Mouse (Mus musculus) urinary bladder, postnatal 25 days (tissue): ENCODE measurements around the gene Fam84a.

Experiments
- DNase-seq: peaks from one replicate; pipeline ENCODE4 v3.0.0; 2022; ENCODE audit warnings: low spot score

The Fam84a gene

DNA sequence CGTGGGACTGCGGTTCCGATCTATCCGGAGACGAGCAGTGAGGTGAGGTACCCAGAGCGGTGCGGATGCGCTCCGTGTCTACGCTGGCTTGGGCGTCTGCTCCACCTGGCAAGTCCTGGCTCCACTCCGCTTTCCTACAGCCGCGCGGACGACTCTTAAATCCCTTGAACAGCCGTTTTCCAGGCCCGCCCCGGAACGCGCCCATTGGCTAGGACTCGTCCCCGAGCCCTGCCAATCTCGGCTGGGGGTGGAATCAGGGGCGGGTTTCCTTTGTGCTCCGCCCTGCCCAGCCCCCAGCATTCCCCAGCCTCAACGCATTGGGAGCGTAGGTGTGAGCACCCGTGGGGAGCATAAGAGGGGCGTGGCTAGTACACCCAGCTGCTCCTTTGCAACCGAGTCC, at the start of gene Fam84a:
Gene Fam84a, minus strand, starts transcription at position 134 of the 400 bp plus-strand sequence.
- peak; percentile 84 for DNase-seq

DNA sequence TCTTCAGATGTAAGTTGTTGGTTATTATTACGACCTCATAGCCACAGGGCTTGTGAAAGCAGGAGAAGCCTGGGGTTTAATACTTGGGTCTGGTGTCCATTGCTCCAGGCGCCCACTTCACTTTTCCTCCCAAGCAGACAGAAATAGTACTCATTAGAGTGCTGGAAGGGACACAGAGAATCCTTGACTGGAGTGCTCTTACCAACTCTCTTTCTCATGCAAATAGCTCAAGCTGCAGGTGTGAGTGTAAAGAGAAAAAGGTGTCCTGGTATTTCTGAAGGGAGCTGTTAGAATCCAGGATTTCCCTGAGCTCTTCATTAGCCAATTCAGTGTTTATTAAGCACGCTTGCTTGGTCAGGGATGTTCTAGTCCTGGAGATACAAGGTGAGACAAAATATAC, 43.6 kb upstream of the Fam84a start:
- no peak for DNase-seq

DNA sequence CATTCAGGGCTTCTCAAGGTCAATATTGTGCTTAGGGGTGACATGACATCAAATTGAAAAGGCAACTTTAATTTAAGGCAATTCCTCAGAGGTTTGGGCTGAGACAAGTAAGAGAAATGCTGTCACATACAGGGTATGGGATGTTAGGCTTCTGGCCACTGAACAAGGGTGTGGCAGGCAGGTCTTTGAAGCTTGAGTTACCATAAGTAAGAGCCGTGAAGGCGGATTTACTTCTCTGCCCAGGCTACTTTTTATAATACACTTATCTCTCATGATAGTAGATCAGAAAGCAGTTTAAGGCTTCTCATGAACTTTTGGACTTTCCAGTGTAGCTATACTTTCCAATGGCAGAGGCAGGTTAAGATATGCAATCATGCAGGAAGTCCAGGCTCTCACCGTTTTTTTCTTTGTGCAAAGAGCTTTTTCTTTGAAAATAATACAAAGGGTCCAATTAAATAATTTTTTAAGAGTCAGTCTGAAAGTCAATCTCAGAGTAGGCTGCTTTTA, 34.9 kb upstream of the Fam84a start:
- DNase-seq, result no peak

DNA sequence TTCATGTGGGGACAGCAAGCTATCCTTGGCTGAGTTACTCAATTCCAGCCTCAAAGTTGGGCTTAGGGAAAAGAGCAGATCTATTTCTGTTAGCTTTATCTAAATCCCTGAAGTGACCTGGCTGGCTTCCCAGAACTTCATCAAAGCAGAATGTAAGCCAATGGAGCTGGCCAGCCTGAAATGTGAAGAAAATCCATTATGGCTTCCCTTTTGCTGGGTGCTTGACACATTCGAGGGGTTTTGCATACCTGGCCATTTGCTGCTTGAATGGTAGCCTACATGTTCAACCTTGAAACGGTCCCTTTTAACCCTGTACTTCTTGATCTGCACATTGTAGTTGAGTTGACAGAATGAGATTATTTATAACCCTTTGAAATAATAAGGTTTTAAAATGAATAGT, 13.9 kb upstream of the Fam84a start:
- DNase-seq, result no peak

DNA sequence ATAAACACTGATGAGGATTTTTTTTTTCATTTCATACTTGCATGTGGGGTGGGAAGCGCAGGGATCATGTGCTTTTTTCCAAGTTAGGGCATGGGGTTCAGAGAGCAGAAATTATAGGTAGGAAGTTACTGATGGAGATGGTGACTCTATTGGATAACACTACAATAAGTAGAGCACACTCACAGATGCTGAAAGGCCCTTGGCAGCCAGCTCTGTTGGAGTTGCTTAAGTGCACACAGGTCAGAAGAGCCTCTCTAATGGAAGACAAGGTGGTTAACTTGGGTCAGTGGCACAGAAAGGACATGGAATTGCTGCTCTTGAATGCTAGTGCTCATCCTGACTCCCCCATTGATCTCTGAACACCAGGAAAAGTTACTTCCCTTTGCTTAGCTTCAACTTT, 13.1 kb upstream of the Fam84a start:
- DNase-seq, result no peak

DNA sequence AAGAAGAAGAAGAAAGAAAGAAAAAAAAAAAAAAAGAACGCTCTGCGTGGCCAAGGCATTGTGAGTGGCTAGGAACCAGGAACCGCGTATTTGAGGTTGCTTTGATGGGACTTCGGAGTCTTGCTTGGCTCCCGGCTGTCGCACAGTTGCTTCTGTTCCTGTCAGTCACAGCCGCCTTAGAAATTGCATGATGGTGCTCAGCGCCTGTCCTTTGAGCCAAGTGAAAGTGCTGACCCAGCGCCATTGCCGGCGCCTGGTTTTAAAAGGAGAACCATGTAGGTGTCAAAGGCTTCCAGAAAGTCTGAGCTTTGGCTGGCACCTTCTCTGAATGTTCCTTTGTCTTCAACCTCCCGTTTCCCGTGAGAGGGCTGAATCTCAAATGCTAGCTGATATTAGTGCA, 572 bp upstream of the Fam84a start:
- peak; percentile 6 for DNase-seq

DNA sequence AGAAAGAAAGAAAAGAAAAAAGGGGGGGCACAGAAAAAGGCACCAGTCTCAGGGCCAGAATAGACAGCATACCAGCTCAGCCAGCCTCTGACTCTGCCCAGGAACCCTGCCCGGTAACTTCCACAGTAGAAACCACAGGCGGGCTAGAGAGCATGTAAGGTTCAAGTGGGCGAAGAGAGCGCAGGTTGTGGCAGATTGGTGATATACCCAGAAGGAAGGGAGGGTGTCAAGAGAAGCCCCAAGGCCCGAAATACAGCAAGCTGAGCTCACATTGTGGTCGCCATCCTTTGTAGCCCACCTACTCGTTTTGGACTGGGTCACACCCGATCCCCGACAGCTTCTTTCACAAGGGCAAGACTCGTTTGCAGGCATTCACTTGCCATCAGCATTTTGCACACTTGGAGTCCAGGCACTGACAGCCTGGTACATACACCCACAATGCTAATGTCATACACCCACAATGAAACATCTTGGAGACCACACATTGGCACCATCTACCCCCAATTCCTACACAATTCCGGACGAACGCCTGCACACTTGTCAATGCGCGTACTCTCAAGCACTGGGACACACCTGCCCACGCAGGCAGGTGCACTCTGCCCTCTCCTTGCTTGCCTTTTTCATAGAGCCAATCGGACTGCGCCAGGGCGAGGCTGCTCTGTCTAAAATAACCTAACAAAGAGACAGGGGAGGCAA, 770 bp downstream of the Fam84a start:
- DNase-seq, result peak; percentile 20

DNA sequence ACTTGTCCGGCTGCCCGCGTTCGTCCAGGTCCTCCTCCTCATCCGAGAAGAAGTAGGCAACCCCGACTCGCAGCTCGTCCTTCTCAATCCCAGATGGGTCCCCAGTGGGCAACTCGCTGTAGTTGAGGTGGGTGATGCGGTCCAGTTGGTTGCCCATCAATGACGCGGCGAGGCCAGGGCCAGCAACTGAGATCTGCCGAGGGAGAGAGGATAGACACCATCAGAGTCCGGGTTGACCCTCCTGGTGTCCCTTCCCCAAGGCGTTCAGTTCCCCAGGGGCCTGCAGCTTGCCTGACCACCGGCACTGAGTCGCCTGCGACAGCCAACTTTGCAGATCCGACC, 1.3 kb downstream of the Fam84a start:
- no peak for DNase-seq

DNA sequence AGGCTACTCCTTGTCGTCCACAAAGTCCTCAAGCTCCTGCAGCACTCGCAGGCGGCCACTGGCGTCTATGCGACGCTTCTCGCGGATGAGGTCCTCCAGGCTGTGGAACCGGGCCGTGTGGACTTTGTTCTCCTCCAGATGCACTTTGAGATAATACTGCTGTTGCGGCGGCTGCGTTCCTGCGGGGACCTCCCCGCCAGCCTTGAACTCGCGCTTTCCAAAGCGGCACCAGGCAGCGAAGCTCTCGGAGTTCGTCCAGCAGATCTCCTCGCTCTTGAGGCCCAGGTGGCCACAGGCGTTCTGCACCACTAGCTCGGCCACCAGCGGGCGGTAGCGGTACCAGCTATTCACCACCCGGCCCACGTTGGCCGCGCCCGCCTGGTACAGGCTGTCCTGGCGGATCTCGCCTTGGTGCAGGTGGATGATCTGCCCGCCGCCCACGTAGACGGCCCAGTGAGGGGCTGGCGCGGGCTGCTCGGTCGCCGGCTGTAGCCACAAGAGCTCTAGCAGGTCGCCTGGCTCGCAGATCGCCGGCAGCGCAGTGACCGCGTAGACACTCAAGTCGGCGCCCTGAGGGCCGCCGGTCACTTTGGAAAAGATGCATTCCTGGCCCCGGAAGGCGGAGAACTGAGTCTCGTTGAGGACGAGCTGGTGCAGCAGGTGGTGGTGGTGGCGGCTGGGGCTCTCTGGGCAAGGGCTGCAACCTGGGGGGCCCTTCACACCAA, 1.8 kb downstream of the Fam84a start:
- peak; percentile 72 for DNase-seq

DNA sequence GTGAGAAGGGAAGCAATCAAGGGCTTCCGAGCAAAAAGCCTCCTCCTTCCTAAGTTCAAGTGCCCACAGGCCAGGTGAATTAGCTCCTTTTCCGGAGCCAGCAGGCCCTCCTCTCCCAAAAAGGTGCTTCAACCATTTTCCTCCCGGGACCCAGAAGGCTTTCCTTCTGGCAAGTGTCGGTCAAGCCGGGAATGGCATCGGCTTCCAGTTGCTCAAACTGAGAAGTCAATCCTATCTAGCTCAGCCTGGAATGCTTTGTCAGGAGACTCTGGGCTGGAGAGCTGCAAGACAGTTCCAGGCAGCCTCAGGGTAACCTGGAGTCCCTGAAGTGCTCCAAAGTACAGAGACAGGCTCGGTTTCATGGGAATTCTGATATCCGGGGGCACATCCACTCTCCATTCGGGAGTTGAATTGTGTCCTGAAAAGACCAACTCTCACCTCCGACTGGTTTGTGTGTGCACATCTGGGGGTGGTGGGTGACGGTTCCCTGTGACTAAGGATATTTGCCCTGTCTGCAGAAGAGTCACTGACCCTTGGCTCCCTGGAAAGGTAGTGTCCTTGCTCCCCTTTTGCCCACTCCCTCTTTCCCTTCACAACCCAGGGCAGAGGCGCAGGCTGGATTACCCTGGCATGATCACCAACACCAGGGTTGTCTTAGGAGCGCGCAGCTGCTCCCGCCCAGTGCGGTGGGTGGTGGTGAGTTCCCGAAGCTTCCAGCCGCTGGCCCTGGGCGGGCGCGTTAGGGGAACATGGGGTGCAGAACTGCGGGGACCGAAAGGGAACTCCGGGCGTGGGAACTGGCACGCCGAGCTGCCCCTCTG, 2.6 kb downstream of the Fam84a start:
- peak; percentile 6 for DNase-seq

DNA sequence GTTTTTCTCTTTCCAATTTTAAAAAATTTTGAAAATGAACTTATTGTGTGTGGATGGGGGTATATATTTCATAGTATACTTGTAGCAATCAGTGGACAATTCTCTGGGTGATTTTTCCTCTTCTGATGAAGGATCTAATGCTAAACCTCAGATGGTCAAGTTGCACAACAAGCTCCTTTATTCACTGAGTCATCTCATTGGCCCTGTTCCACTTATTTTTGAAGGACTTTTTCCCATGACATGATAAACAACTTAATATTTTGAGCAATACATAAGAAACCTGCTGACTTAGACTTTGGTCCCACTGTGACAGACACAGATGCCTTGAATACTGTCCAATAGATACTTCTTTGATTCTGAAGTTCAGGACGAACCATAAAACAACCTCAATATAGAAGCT, 14.8 kb downstream of the Fam84a start:
- DNase-seq, result no peak

DNA sequence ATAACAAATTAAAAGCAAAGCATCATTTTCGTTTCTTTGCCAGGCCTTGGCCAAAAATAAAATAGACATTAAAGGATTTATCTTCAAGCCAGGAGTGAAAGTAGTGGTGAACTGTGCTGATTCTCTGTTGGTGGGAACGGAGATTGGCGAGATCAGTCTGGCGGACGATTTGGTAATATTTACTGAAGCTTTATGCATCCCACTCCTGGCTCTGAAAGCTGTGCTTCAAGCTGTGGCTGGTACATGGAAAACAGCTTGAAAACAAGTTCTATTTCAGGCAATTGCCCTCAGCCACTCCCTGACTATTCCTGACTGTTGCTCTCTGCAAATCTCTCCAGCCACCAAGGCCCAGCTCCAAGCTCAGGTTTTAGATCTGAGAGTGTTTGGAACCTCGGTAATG, 37.1 kb downstream of the Fam84a start:
- no peak for DNase-seq

DNA sequence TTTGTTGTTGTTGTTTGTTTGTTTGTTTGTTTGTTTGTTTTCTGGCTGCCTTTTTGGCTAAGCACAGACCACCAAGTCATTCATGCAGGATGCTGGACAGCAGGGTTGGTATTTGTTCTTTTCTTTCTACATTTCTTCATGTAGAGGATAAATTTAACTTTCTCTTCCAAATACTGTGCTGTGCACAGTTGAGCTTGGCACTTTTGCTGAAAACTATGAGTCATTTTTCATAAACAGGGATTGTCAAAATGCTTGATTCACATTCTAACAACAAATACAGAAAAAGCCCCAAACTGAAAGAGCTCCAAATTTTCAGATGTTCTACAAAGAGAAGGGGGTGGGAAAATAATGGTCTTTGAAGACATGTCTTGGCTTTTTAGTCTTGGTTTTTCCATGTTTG, 54.9 kb downstream of the Fam84a start:
- DNase-seq, result no peak
